Mouse (Mus musculus) left cerebral cortex, postnatal 10 days (tissue): ENCODE data around the gene Sec1. TPM values are rescaled to one million over a fixed set of nuclear protein-coding genes. Genes with fewer than 3 reads are reported as not detected.
"Not testable (repeated sequence)": the region's sequence is repeated elsewhere in the genome, so short reads cannot be mapped to it uniquely, and the experiment has no call there.

Source experiments
- DNase-seq, 2 experiments: peaks; one replicate each; pipeline ENCODE4 v3.0.0; 2021 to 2022; ENCODE audit warnings: low spot score in 2 of 2, mixed read lengths in 1 of 2; ENCODE audit errors: extremely low spot score in 1 of 2
- intact Hi-C: fragments of 180-260 bp; cut with DNase I; formaldehyde crosslinking; loops from one replicate; pipeline ENCODE4 v1.15.1; 2025
- total RNA-seq, 2 experiments: library from RNA; stranded (reverse); gene quantifications; 2 replicates each; pipeline ENCODE4 v1.2.3; 2021

The Sec1 gene
- total RNA-seq, 2 experiments from 2014 or later: 0.34 to 0.39 TPM

GRCm38 (mm10) chr7:45689099-45689498, 5.1 kb downstream of the Sec1 start:
- no peak for DNase-seq
- intact Hi-C loops: loop anchor here (10.0 kb wide), 1 partner anchor 214 kb away; no protein-coding TSS in a partner anchor

GRCm38 (mm10) chr7:45686841-45687240, 7.4 kb downstream of the Sec1 start:
- intact Hi-C loops: loop anchor here (10.0 kb wide), 1 partner anchor 212 kb away; no protein-coding TSS in a partner anchor
- DNase-seq: no peak

DNA sequence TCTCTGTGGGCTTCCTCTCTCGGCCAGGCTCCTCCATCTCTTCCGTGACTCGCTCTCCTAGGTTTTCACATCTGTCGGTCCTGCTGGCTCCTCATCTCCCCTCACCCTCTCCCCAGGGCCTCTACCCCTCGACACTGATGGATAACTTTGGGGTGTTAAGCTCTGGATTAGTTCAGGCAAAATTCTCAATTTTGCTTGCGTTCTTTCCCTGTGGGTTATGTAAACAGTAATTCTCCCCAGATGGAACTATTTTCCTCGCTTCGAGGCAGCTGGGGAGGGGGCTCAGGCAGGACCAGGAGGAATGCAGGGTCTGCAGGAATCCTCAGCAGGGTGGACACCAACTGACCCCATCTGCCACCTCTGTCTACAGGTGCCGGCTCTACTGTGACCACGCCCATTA, 8.4 kb downstream of the Sec1 start:
- intact Hi-C loops: loop anchor here (10.0 kb wide), 1 partner anchor 211 kb away; no protein-coding TSS in a partner anchor
- DNase-seq: no peak

DNA sequence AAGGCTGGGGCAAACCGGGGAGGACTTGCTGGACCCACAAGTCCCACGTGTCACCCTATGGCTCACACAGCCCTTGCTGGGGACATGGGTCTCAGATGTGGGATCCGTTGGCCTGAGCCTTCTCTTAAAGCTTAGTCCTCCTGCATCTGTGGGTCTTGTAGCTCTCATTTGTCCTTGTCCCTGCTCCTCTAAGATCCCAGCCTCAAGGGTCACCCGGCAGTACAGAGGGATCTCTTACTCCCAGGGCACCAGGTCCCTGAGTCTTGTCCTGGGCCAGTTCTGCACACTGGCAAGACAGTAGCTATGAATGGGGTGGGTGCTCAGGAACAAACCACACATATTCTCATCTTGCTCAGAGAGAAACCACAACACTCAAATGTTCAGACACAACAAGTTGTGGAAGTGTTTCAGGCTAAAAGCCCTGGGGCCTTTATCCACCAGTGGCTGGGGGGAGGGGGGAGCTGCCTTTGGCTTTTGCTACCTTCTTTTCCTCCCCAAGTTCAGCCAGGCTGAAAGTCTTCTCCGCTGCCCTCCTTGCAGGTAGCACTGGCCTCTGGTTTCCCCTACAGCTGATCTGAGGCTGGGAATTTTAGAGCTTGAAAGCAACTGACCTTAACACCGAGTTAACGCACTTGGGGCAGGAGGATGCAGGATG, 10.7 kb downstream of the Sec1 start, which contains the start of gene Ntn5:
Gene Ntn5, plus strand, starts transcription at position 627 of the 655 bp plus-strand sequence.
- no peak for DNase-seq
- intact Hi-C loops: loop anchor here (5.0 to 10.0 kb wide), 3 partner anchors 41 to 209 kb away; partner anchors contain the start of gene Rasip1

- peak; percentile 80 to 92 for DNase-seq
- intact Hi-C loops: loop anchor here (5.0 to 10.0 kb wide), 3 partner anchors 40 to 208 kb away; partner anchors contain the start of gene Rasip1
These were observed 11.8 kb downstream of the Sec1 start for GRCm38 (mm10) chr7:45682144-45683126.

DNA sequence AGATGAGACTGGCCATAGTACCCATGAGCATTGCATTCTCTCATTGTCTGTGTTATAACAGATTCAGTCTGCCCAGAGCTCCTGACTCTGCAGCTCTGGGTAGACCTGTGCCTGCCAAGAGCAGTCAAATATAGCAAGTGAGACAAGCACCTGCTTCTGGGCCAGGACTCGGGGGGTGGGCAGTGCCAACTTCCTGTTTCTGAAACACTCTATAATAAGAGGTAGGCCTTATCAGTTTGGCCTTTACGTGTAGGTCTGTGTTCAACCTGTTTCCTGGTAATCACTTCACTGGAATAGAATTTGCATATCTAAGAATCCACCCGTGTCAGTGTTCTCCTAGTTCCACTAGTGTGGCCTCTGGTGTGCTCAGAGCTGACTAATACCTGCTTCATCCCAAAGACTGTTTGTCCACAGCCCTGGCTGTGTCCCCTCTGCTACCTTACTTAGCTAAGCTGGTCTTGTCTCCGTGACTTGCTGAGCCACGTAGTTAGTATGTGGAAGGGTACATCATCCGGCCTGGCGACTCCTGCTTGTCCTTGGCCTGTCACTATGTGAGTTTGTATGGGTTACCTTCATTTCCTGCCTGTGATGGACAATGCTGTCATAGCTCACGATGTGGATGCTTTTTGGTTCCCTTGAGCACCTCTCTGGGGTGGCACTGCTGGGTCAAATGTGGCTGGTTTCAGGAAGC, 13.0 kb downstream of the Sec1 start:
- intact Hi-C loops: loop anchor here (5.0 to 10.0 kb wide), 3 partner anchors 39 to 206 kb away; partner anchors contain the start of gene Rasip1
- no peak for DNase-seq

GRCm38 (mm10) chr7:45679966-45680621, 14.1 kb downstream of the Sec1 start:
- peak in 1 of 2 experiments; percentile 56 for DNase-seq

GRCm38 (mm10) chr7:45678513-45678912, 15.7 kb downstream of the Sec1 start:
- no peak for DNase-seq
- intact Hi-C loops: no loop called here

More at GRCm38 (mm10) chr7:45679966-45680621, 14.1 kb downstream of the Sec1 start:
- intact Hi-C loops: loop anchor here (5.0 to 10.0 kb wide), 3 partner anchors 38 to 205 kb away; partner anchors contain the start of gene Rasip1

- intact Hi-C loops: no loop called here
- DNase-seq: no peak
These were observed 16.4 kb downstream of the Sec1 start for GRCm38 (mm10) chr7:45677627-45678295.

GRCm38 (mm10) chr7:45668921-45669320, 25.3 kb downstream of the Sec1 start:
- no peak for DNase-seq
- intact Hi-C loops: no loop called here

DNA sequence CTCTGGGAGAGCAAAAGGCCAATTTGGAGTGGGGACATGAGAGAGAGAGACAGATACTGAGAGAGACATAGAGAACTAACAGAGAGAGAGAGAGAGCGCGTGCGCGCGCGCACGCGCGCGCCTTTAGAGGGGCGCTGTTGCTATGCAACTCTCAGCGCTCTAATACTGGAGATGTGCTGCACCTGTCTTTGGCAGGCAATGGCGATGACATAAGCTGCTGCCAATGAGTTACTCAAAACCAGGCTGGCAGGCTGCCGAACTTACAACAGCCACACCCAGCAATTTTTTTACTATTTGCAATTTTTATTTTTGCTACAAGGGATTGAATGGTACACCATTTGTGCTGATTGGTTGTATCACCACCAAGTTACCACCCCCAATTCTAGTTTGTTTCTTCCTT, 26.4 kb downstream of the Sec1 start:
- intact Hi-C loops: no loop called here
- no peak for DNase-seq

- intact Hi-C loops: no loop called here
These were observed 28.0 kb downstream of the Sec1 start, which contains the start of gene Fut2 for GRCm38 (mm10) chr7:45666161-45666560. Gene Fut2, minus strand, starts transcription at chr7:45666394.

GRCm38 (mm10) chr7:45665303-45666138, 28.7 kb downstream of the Sec1 start:
- intact Hi-C loops: no loop called here
- no peak for DNase-seq

More at GRCm38 (mm10) chr7:45666161-45666560, 28.0 kb downstream of the Sec1 start, which contains the start of gene Fut2:
- DNase-seq: no peak

- DNase-seq, intact Hi-C loops: not testable (repeated sequence)
These were observed 32.5 kb downstream of the Sec1 start for GRCm38 (mm10) chr7:45661702-45662101.

- DNase-seq: no peak
- intact Hi-C loops: no loop called here
These were observed 33.3 kb downstream of the Sec1 start for GRCm38 (mm10) chr7:45660746-45661478.

- no peak for DNase-seq
- intact Hi-C loops: no loop called here
These were observed 39.7 kb downstream of the Sec1 start for GRCm38 (mm10) chr7:45654424-45655047.
